ENCODE assay signal across 21 mouse cellular contexts in the genomic region with DNA sequence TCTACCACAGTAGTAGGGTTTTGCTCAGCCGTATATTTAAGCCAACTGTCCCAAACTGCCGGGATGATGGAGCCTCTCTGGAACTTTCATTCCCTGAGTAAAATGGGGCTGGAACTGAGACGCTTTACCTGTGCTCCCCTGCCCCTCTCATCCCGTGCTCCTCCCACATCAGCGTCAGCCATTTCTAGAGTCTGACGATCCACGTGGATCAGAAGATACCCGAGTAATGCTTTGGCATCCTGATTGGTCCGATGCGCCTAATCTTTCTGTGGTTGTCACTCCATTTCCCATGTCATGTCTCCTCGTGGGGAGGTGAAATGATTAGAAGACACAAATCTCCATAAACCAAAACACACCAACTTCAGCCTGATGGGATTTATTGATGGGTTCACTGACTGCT. TPM values are rescaled to one million over a fixed set of nuclear protein-coding genes. Genes with fewer than 3 reads are reported as not detected.
"Had no signal": no experiment of that assay in that cellular context is flagged by ENCODE, and none has a peak within 500 bp of the region (broad histone marks: within the 10 kb centered on the region; RNA-seq: fewer than 3 reads in every experiment).

No protein-coding gene starts in this region.

- DNase-seq: lung, adult 18-20 months; lung, embryonic 14.5 days; lung, postnatal 10 days; lung, postnatal 4 days; midbrain, embryonic 14.5 days; retina, postnatal 1 day; right cerebral cortex, adult 18-20 months; right cerebral cortex, postnatal 25 days; right cerebral cortex, postnatal 4 days; spleen, adult 18-20 months; thymus, adult 2 months; thymus, postnatal 25 days; thymus, postnatal 4 days had no signal

- H3K4me2 ChIP-seq: lung, embryonic 14.5 days; midbrain, embryonic 12.5 days; neural tube, embryonic 13.5 days; neural tube, embryonic 15.5 days; stomach, embryonic 15.5 days had no signal

- H3K27ac ChIP-seq: midbrain, embryonic 10.5 days; midbrain, embryonic 12.5 days; neural tube, embryonic 13.5 days; neural tube, embryonic 15.5 days; stomach, embryonic 15.5 days; stomach, postnatal 0 days had no signal

- H3K36me3 ChIP-seq: midbrain, embryonic 10.5 days; midbrain, embryonic 12.5 days; neural tube, embryonic 13.5 days; neural tube, embryonic 15.5 days; stomach, embryonic 15.5 days had no signal

- H3K4me3 ChIP-seq: midbrain, embryonic 10.5 days; midbrain, embryonic 12.5 days; myocyte; neural tube, embryonic 13.5 days; neural tube, embryonic 15.5 days; stomach, embryonic 15.5 days had no signal

- H3K4me1 ChIP-seq: neural tube, embryonic 13.5 days; neural tube, embryonic 15.5 days; stomach, embryonic 15.5 days had no signal

- H3K27me3 ChIP-seq: midbrain, embryonic 12.5 days; neural tube, embryonic 13.5 days; stomach, embryonic 15.5 days had no signal

- H3K9ac ChIP-seq: lung, embryonic 14.5 days; midbrain, embryonic 12.5 days; neural tube, embryonic 13.5 days; neural tube, embryonic 15.5 days; stomach, embryonic 15.5 days had no signal

- H3K9me3 ChIP-seq: midbrain, embryonic 10.5 days; midbrain, embryonic 12.5 days; neural tube, embryonic 13.5 days; neural tube, embryonic 15.5 days; stomach, embryonic 15.5 days had no signal

RNA-seq across cellular contexts. Expression of a gene that starts 28.8 kb away (rescaled TPM):
- total RNA-seq: megakaryocyte, adult 5-6 weeks had no signal
- polyA plus RNA-seq: myocyte had no signal
